Mouse (Mus musculus) embryonic facial prominence, embryonic 10.5 days (tissue): ENCODE data around the gene Traf3ip1. TPM values are rescaled to one million over a fixed set of nuclear protein-coding genes. Genes with fewer than 3 reads are reported as not detected.

Source experiments
- DNase-seq: peaks from one replicate; pipeline ENCODE4 v3.0.0-alpha.2; 2017; ENCODE audit warnings: low spot score
- H3K27ac ChIP-seq: fragments of 300-500 bp; sonication (generic); replicated peaks from 2 replicates; pipeline ENCODE4 v1.5.1; 2016; ENCODE audit warnings: mild to moderate bottlenecking
- H3K27me3 ChIP-seq: fragments of 300-500 bp; sonication (generic); replicated peaks from 2 replicates; pipeline ENCODE4 v1.6.1; 2016; ENCODE audit warnings: low read depth, mild to moderate bottlenecking; ENCODE audit not compliant: poor library complexity, severe bottlenecking
- H3K36me3 ChIP-seq: fragments of 300-500 bp; sonication (generic); replicated peaks from 2 replicates; pipeline ENCODE4 v1.6.1; 2016; ENCODE audit warnings: mild to moderate bottlenecking, moderate library complexity
- H3K4me1 ChIP-seq: fragments of 300-500 bp; sonication (generic); 2 replicates; pipeline ENCODE4 v1.6.1; 2016
- H3K4me3 ChIP-seq: fragments of 300-500 bp; sonication (generic); 2 replicates; pipeline ENCODE4 v1.5.1; 2016; ENCODE audit warnings: mild to moderate bottlenecking, moderate library complexity
- H3K9me3 ChIP-seq: fragments of 300-500 bp; sonication (generic); 2 replicates; pipeline ENCODE4 v1.6.1; 2016; ENCODE audit warnings: mild to moderate bottlenecking
- WGBS: fragments of 180-500 bp; shearing (Covaris S2); methylation state at CpG from one replicate; pipeline ENCODE4 v1.1.7; 2016; 5-methylcytosine and 5-hydroxymethylcytosine counted together
- polyA plus RNA-seq: library from polyadenylated mRNA; unstranded; fragments of >200 nt; fragmentation: Nextera tagmentation; extraction: Ambion mirVana; gene quantifications from 2 replicates; pipeline ENCODE4 v1.2.1, GENCODE M21; 2016

Gene Traf3ip1
- polyA plus RNA-seq, 1 experiment from 2014 or later: 12.4 TPM

DNA sequence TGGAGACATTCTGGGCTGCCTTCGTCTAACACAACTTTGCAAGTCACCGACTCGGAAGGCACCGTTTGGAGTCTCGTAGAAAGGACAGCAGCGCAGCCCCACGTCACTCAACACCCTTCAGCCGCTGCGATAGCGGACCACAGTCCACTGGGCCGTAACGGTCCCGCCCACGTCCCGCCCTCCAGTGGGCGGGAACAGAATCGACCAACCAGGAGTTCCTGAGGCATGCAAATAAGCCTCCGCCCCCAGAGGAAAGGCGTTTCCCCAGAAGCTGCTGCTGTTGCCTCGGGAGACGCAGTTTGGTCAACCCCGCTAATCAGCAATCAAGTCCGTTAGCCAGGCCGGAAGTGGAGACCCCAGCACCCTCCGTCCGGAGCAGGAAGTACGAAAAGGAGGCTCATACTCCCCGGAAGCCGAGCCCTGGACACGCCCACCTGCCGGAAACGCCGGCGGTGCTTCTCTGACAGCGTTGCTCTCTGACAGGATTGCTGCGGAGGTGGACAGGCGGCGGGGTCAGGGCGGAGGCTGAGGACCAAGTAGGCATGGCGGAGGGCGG, 45.9 kb downstream of the Traf3ip1 start, which contains the start of gene Asb1:
TSS of gene Asb1 (plus strand) at position 274 of the 556 bp plus-strand sequence.
- peak; percentile 96 for DNase-seq
- Histone ChIP-seq H3K27ac (peak within 1 kb of the TSS; percentile 77), H3K4me3 (peak within 1 kb of the TSS; percentile 85), H3K9me3 (no peaks in the 10 kb centered on the region), H3K36me3 (peaks cover 13% of the 10 kb centered on the region), H3K4me1 (peaks cover 25% of the 10 kb centered on the region), H3K27me3 (peaks cover 46% of the 10 kb centered on the region)
- WGBS: under 1% methylated on average over 41 of the region's 41 CpGs

- Histone ChIP-seq H3K36me3 (peaks cover 18% of the 10 kb centered on the region), H3K9me3 (no peaks in the 10 kb centered on the region), H3K27ac (peak overlapping the region; percentile 77), H3K4me1 (peaks cover 25% of the 10 kb centered on the region), H3K27me3 (peaks cover 39% of the 10 kb centered on the region), H3K4me3 (peak overlapping the region; percentile 85)
- no peak for DNase-seq
- 13% methylated on average over 15 of the region's 15 CpGs for WGBS
These were observed 46.7 kb downstream of the Traf3ip1 start for GRCm38 (mm10) chr1:91541042-91541592.

GRCm38 (mm10) chr1:91543974-91544373, 49.5 kb downstream of the Traf3ip1 start:
- H3K9me3 ChIP-seq: no peaks in the 10 kb centered on the region
- 88% methylated on average over 4 of the region's 4 CpGs for WGBS
- H3K4me1 ChIP-seq: peaks cover 21% of the 10 kb centered on the region
- H3K36me3 ChIP-seq: peaks cover 44% of the 10 kb centered on the region
- peaks cover 10% of the 10 kb centered on the region for H3K27me3 ChIP-seq
- H3K4me3 ChIP-seq: no peak overlapping the region
- no peak overlapping the region for H3K27ac ChIP-seq
- no peak for DNase-seq

GRCm38 (mm10) chr1:91545226-91545625, 50.8 kb downstream of the Traf3ip1 start:
- Histone ChIP-seq H3K27ac (no peak overlapping the region), H3K4me1 (peaks cover 13% of the 10 kb centered on the region), H3K27me3 (no peaks in the 10 kb centered on the region), H3K9me3 (no peaks in the 10 kb centered on the region), H3K36me3 (peaks cover 48% of the 10 kb centered on the region), H3K4me3 (no peak overlapping the region)
- no peak for DNase-seq
- 85% methylated on average over 1 of the region's 1 CpGs for WGBS

GRCm38 (mm10) chr1:91547567-91547966, 53.1 kb downstream of the Traf3ip1 start:
- Histone ChIP-seq H3K27me3 (no peaks in the 10 kb centered on the region), H3K27ac (no peak overlapping the region), H3K4me1 (no peaks in the 10 kb centered on the region), H3K36me3 (peaks cover 57% of the 10 kb centered on the region), H3K9me3 (no peaks in the 10 kb centered on the region), H3K4me3 (no peak overlapping the region)
- 82% methylated on average over 5 of the region's 5 CpGs for WGBS
- no peak for DNase-seq

GRCm38 (mm10) chr1:91549073-91549472, 54.6 kb downstream of the Traf3ip1 start:
- no peak overlapping the region for H3K4me3 ChIP-seq
- H3K4me1 ChIP-seq: no peaks in the 10 kb centered on the region
- DNase-seq: no peak
- no peaks in the 10 kb centered on the region for H3K9me3 ChIP-seq
- 82% methylated on average over 2 of the region's 2 CpGs for WGBS
- peaks cover 65% of the 10 kb centered on the region for H3K36me3 ChIP-seq
- H3K27ac ChIP-seq: no peak overlapping the region
- H3K27me3 ChIP-seq: no peaks in the 10 kb centered on the region

GRCm38 (mm10) chr1:91557099-91557498, 62.7 kb downstream of the Traf3ip1 start:
- Histone ChIP-seq H3K27ac (no peak overlapping the region), H3K27me3 (no peaks in the 10 kb centered on the region), H3K4me1 (no peaks in the 10 kb centered on the region), H3K4me3 (no peak overlapping the region), H3K36me3 (peaks cover 42% of the 10 kb centered on the region), H3K9me3 (no peaks in the 10 kb centered on the region)
- whole genome bisulfite sequencing: 65% methylated on average over 2 of the region's 2 CpGs
- no peak for DNase-seq

DNA sequence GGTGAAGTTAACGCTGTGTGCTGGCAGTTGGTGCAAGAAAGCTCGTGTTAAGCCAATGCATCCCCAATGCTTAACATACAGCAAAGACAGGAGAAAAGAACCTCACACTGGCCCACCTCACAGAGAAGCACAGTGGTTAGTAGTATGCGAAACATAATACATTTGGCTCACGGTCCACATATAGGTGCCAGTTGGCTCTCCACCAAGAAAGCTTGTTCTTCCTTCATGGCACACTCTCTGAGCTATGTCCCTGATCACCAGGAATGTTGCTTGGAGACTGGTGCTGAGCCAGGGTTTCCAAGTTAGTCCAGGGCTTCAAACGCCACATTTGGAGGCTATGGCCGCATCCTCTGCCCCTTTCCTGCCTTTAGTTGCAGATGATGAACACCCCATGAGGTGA, 66.8 kb downstream of the Traf3ip1 start:
- 91% methylated on average over 6 of the region's 6 CpGs for WGBS
- Histone ChIP-seq H3K4me1 (peaks cover 8% of the 10 kb centered on the region), H3K4me3 (no peak overlapping the region), H3K9me3 (no peaks in the 10 kb centered on the region), H3K27ac (no peak overlapping the region), H3K27me3 (no peaks in the 10 kb centered on the region), H3K36me3 (peaks cover 6% of the 10 kb centered on the region)
- DNase-seq: no peak

- WGBS: 86% methylated on average over 4 of the region's 4 CpGs
- no peak overlapping the region for H3K4me3 ChIP-seq
These were observed 68.6 kb downstream of the Traf3ip1 start for GRCm38 (mm10) chr1:91562977-91563590.

DNA sequence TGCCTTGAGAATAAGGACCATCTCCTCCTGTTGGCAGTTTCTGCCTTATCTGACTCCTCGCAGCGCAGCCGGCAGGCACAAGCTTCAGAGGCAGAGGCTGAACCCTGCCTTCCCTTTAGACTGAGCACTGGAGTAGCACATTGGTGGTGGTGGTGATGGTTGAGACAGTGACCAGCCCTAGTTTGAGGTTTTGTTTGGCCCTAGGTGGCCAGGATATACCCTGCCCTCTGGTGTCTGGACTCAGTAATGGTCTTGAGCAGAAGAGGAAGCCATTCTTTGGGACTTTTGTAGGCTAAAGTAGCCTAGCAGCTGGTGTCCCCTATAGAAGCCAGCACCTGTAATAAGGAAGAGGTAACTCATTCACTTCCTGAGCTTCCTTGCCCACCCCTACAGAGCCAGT, 69.6 kb downstream of the Traf3ip1 start:
- 66% methylated on average over 3 of the region's 3 CpGs for WGBS
- no peak for DNase-seq
- Histone ChIP-seq H3K36me3 (no peaks in the 10 kb centered on the region), H3K27ac (no peak overlapping the region), H3K9me3 (no peaks in the 10 kb centered on the region), H3K4me1 (peaks cover 8% of the 10 kb centered on the region), H3K4me3 (no peak overlapping the region), H3K27me3 (no peaks in the 10 kb centered on the region)

More at GRCm38 (mm10) chr1:91562977-91563590, 68.6 kb downstream of the Traf3ip1 start:
- no peak for DNase-seq
- H3K27ac ChIP-seq: no peak overlapping the region
- H3K4me1 ChIP-seq: peaks cover 8% of the 10 kb centered on the region
- H3K27me3 ChIP-seq: no peaks in the 10 kb centered on the region
- H3K9me3 ChIP-seq: no peaks in the 10 kb centered on the region
- peaks cover 3% of the 10 kb centered on the region; the same call in 1 of the 2 replicates for H3K36me3 ChIP-seq

DNA sequence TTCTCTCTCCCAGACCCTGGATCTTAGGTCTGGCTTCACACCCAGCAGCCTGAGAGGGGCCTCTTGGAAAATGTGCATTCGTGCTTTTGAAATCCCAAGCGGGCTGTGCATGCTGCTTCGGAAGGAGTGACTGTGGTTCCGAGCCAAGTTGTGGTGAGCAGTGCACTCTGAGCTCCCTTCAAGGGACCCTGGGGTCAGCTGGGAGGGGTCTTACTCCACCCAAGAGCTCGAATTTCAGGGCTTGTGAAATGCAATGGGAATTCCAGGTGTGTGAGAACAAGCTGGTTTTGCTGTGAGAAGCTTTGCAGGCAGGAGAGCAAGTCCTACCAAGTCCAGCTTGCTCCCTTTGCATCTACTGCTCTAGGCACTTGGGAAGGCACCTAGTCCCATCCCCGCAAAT, 70.2 kb downstream of the Traf3ip1 start:
- Histone ChIP-seq H3K27ac (no peak overlapping the region), H3K4me1 (peaks cover 8% of the 10 kb centered on the region), H3K9me3 (no peaks in the 10 kb centered on the region), H3K4me3 (no peak overlapping the region), H3K36me3 (no peaks in the 10 kb centered on the region), H3K27me3 (no peaks in the 10 kb centered on the region)
- no peak for DNase-seq
- WGBS: 62% methylated on average over 6 of the region's 6 CpGs

DNA sequence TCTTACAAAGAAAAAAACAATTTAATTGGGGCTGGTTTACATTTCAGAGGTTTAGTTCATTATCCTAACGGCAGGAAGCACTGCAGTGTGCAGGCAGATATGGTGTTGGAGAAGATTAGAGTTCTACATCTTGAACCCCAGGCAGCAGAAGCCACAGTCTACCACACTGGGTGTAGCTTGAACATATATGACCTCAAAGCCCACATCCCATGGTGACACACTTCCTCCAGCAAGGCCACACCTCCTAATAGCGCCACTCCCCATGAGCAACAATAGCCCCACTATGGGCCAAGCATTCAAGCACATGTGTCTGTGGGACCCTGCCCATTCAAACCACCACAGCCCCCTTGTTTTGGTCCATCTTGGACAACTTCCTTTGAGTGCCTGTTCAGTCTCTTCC, 72.8 kb downstream of the Traf3ip1 start:
- Histone ChIP-seq H3K27ac (no peak overlapping the region), H3K36me3 (no peaks in the 10 kb centered on the region), H3K4me3 (no peak overlapping the region), H3K4me1 (peaks cover 8% of the 10 kb centered on the region), H3K9me3 (no peaks in the 10 kb centered on the region), H3K27me3 (no peaks in the 10 kb centered on the region)
- no peak for DNase-seq
- WGBS: 83% methylated on average over 2 of the region's 2 CpGs

- WGBS: 88% methylated on average over 10 of the region's 10 CpGs
- Histone ChIP-seq H3K9me3 (no peaks in the 10 kb centered on the region), H3K36me3 (no peaks in the 10 kb centered on the region), H3K27ac (no peak overlapping the region), H3K4me1 (no peaks in the 10 kb centered on the region), H3K27me3 (no peaks in the 10 kb centered on the region), H3K4me3 (no peak overlapping the region)
- no peak for DNase-seq
These were observed 78.0 kb downstream of the Traf3ip1 start for GRCm38 (mm10) chr1:91572458-91572857.
